Mouse (Mus musculus) WW6 (cell line): ENCODE measurements around the gene Kdm4c.
"Not testable (repeated sequence)": the region's sequence is repeated elsewhere in the genome, so short reads cannot be mapped to it uniquely, and the experiment has no call there.

Experiments used
- DNase-seq: peaks from one replicate; pipeline ENCODE4 v3.0.0-alpha.2; 2013; ENCODE audit warnings: low read depth, low spot score

Gene Kdm4c

DNA sequence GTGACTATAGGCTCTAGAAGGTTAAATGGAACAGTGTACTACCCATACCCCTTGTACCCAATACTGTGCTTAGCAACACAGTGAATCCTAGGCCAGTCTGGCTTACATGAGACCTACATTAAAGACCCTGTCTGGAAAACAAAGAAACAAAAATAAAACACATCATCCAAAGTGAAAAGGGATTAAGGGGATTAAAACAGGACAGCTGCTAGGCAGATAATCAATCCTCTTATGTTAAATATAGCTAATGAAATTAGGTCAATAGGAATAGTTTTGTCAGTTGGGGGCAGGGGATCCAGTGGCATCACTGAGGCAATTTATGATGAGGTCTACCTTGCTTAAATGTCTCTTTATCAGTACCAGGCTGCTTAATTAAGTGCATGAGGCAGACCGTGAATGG lies at the start of gene Kdm4c:
Gene Kdm4c (plus strand): TSS at position 322 of the 400 bp plus-strand sequence.
- no peak for DNase-seq

DNA sequence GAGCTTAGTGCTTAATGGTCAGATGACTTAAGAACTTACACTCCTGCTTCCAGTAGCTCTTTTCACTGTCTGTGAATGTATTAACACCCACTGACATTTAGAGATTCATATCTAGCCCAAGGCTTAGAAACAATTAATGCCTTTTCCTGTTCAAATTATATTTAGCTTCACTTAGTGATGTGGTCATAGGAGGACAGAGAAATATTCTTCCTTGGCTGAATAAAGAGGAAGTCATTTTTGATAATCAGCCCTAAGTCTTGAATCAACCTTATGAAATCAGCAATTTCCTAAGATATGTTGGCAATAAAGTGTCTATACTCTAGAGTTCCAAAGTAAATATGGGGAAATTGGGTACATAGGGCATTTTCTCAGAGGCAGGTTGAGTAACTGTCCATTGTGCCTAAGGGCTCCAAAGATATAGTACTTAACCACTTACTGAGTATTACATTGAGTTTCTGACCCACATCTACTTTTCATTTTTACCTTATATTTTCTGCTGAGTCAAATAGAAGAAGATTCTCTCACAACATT lies 41.0 kb upstream of the Kdm4c start:
- no peak for DNase-seq

DNA sequence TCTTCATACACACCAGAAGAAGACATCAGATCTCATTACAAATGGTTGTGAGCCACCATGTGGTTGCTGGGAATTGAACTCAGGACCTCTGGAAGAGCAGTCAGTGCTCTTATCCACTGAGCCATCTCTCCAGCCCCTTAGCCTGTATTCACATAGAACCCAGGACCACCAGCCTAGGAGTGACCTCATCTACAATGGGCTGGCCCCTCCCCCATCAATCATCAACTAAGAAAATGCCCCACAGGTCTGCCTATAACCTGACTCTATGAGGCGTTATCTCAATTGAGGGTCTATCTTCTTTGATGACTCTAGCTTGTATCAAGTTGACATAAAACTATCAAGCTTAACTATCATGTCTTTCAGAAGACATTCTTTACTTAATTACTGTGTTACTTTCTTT lies 20.5 kb upstream of the Kdm4c start:
- not testable (repeated sequence) for DNase-seq

DNA sequence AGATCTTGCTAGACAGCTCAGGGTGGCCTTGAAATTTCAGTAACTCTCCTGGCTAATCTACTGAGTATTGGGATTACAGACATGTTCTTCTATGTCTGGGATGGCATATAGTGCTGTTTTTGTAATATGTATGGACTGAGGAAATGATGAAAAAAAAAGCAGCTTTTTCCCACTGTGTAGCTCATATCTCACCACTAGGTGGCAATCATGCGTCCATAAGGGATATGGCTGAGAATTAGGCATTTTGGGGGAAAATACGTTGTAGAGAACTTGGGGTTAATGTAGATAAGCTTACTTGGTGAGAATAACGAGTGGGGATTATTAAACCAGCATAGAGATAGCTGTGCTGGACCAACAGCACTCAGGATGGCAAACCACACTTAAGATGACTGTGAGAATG lies 19.9 kb upstream of the Kdm4c start:
- no peak for DNase-seq

DNA sequence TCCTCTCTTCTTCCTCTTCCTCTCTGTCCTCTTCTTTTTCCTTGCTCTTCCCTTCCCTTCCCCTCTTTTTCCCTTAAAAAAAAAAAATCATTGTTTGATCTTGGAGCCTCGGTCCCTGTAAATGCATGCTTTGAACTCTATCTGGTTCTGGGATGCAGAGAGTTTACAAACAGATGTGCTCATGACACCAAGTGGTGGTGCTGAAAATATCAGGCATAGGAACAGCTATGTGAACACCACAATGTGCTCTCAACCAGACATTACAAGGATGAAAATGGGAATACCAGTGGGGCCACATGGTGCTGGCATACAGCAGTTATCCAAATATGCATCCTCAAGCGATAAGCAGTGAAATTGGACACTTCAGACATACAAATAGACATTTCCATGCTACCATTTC lies 18.1 kb upstream of the Kdm4c start:
- DNase-seq = no peak

DNA sequence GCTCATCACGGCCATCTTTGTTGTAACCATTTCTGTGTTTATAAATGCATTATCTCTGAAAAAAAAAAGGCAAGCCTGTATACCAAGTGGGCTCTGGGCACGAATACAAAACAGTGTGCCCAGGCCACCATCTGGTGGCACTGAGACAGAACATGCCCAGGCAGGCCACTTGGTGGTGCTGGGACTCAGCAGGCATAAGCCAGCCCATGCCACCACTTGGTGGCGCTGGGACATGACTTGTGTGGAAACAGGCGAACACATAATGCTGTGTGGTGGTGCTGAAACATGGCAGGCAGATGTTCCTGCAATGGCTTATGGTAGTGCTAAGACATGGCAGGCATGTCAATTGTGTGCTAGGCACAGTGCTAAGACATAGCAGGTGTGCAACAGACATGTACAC lies 11.3 kb upstream of the Kdm4c start:
- DNase-seq = no peak

DNA sequence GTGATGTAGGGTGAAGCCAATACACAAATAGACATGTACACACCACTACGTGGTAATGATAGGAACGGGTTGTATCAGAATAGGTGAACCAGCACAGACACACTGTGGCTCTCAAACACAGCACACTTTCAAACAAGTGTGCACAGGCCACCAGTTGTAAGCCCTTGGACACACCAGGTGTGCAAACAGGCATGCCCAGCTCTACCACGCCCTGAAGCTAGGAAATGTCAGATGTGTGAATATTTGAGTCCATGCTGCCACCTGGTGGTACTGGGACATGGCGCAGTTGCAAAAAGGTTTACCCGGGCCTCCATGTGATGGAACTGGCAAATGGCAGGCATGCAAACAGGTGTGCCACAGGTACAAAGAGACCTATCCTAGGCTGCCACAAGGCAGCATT lies 10.9 kb upstream of the Kdm4c start:
- peak; percentile 45 for DNase-seq

DNA sequence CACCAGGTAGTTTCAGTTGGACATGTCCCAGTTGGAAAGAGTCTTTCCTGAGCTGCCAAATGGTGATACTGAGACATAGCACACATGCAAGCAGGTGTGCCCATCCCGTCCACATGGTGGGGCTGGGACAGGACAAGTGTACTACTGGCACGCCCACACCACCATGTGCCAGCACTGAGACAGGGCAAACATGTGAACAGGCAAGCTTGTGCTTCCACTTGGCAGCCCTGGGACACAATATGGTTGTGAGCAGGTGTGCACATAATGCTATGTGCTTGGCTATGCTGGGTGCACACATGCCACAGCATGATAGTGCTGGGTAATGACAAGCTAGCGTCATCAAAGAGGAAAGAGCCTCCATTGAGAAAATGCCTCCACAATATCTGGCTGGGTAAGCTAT lies 8.8 kb upstream of the Kdm4c start:
- DNase-seq = no peak

DNA sequence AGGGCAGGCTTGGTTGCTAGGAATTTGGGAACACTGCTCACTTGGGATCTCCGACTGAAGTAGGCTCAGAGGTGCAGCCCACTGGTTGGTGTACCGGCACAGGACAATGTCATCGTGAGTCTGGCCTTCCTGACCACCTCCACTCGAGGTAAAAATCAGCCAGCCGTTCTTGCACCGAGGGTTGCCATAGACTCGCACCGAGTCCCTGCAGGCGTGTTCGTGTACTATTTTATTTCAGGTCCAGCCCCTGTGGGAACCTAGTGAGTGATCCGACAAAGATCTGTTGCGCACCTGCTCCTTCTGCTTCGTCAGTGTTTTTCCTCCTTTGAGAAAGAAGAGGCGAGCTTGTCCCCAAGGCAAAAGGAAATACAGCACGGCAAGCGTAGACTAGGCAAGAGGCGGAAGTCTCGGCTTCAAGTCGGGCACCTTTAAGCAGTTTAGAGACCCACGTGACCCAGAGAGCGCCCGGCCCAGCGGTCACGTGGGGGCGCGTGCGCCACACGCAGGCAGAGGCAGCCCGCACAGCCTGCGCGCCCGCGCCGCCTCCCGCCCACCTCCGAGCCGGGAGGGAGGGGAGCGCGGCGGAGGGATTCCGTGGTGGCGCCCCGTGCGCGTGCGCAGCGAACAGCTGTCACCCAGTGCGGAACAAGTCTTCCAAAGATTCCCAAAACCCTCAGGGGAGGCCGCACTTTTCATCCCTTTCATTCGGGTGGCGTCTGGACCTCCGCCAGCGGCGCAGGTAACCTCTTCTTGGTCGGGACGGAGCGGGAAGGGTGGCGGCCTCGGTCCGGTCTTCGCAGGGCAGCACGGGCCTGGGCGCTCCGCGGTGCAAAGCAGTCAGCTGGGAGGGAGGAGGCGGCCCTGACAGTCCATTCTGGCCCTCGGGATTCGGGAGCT lies 9.3 kb downstream of the Kdm4c start:
- DNase-seq = peak; percentile 91

DNA sequence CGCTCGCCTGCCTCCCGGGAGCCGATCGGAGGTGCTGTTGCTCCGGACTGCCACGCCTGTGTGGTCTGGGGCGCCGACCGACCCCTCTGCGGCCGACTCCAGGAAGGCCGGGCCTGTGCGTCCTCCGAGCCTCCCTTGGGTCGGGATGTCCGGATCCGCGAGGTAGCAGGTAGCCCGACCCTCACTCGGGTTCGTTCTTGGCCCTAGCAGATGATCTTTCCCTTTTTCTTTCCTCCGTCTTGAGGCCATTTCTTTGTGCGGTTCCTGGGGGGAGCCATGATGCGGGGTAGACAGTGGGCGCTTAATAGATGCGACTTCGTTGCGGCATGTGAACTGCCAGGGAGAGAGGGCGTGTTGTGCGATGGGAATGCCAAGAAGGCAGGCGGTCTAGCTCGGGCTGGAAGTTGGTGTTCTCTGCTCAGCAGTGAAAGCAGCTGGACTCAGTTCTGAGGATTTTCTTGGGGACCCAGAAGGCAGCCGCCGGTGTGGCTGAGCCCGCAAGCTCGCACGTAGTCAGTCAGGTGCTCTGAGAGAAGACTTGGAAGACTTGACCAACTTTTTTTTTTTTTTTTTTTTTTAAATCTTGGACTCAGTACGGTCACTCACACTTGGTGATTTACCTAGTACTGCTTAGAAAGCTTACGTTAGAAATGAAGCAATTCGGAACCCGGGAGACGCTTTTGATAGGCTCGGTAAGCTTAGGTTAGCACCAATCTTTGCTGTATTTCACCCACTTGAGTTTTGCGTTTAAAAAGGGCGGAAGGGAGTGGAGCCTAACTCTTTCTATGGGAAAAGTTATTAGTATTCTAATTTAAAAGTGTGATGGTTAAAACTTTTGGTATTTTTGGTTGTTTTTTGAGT lies 10.2 kb downstream of the Kdm4c start:
- DNase-seq = no peak

DNA sequence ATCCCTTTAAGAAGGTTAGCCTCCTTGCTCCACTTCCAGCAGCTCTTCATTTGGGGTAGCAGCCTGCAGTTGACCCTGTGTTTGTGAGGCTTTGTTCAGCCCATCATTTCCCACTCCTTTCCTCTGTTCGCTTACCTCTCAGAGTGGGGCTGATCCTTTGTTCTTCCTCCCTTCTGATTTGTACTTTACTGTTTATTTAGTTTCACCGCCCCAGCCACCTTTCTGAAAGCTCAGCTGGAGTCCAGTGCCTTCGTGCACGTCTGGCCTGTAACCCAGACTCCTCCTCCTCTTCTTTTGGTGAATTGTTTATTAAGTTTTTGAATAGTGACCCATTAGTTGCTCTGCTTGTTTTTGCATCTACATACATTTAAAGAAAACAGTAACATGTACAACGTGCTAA lies 15.6 kb downstream of the Kdm4c start:
- DNase-seq = no peak

DNA sequence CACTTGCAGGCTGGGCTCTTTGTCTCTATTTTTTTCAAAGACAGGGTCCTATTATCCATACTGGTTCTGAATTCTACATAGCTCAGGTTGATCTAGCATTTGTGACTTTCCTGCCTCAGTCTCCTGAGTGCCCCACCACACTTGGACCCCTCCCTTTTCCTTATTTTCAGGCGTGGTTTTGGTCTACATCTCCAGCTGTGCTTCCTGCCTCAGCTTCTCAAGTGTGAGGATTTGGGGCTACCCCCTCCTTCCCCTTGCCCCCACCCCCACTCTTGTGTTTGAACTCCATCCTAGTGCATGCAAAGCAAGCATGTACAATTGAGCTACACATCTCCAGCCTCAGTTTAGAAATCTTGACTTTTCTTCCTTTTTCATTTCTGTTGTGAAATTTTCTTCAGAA lies 16.2 kb downstream of the Kdm4c start:
- DNase-seq = no peak

DNA sequence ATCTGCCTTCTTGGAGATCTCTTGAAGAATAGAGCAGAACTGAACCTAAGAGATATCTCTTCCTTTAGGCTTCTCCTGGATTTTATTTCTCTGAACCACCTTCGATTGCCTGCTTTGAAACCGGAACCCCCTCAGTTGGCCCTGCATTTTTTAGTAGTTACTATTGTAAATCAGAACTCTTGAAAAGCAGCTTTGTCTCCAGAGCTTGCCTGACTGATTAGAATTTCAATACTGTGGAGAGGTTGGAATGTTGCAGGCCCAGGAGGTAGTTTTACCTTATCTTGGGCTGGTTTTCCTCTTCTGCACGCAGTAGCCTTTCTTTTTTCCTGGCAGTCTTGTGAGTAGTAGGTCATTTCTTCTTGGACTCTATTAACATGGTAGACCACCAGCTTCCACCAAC lies 17.0 kb downstream of the Kdm4c start:
- DNase-seq = no peak

DNA sequence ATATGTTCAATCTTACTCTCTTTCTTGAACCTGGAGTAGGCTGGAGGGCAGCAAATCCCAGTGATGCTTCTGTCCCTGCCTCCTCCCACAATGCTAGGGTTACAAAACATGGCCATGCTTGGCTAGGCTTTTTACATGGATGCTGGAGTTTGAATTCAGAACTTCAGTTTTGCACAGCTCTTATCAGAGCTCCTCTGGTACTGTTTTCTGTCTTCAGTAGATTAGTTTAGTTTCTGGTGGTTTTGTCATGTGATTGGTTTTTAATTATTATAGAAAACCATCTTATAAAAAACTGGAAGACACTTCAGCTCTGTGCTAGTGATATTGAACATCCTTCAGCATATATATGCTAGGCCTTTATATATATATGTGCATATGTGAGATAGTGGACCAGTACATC lies 19.6 kb downstream of the Kdm4c start:
- no peak for DNase-seq

DNA sequence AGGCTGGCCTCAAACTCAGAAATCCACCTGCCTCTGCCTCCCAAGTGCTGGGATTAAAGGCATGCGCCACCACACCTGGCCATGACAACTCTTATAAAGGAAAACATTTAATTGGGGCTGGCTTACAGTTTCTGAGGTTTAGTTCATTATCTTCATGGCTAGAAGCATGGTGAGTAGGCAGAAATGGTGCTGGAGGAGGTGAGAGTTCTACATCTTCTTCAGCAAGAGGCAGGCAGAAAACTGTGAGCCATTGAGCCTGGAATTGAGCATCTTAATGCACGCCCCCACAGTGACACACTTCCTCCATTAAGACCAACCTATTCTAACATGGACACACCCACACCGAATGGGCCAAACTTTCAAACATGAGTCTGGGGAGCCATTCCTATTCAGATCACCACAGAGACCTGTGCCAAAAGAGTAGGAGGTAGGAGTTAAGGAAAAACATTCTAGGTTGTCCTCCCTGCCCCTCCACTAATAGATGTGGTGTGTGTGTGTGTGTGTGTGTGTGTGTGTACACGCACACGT lies 22.2 kb downstream of the Kdm4c start:
- no peak for DNase-seq

DNA sequence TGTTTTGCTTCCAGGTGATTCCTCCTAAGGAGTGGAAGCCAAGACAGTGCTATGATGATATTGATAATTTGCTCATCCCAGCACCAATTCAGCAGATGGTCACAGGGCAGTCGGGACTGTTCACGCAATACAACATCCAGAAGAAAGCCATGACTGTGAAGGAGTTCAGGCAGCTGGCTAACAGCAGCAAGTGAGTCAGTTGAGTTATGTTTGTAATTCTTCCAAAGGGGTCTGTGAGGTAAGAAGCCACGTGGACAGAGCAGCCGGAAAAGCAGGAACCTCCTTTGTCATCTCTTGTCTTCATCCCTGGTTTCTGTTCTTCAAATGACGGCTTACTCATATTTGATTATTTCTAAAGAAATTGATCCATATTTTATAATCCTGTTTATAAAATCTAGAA lies 28.9 kb downstream of the Kdm4c start:
- DNase-seq = no peak

DNA sequence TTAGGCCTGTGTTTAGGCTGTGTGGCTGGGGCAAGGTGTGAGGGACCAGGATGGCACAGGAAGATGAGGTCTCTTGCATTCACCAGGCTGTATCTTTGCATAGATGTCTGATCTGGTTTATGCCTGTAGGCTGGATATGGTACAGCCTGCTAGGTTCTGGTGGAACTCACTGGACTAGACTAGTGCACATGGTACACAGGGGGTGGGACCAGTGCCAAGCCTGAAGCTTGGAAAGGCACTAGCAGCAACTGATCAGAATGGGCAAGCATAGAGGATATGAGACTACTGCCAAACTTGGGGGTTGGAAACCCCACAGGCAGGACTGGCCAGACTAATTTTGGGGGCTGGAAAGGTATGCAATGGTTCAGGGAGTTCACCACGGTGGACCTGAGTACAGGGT lies 35.2 kb downstream of the Kdm4c start:
- no peak for DNase-seq

DNA sequence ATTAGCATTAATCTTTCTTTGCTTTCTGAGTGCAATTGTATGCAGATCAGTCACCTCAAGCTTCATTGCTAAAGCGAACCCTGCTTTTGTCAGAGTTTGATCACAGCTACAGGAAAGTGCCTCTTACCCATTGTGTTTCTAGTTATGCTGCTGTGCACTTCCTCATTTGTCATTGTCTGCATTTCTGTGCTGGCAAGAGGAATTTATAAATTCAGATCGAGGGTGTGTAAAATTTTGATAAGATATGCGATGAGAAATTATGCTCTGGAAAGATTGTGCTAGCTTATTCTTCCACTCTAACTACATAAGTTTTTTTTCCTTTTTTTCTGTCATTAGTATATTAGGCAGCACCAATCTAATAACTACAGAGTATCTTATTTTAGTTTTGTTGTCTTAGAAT lies 37.9 kb downstream of the Kdm4c start:
- DNase-seq = no peak

DNA sequence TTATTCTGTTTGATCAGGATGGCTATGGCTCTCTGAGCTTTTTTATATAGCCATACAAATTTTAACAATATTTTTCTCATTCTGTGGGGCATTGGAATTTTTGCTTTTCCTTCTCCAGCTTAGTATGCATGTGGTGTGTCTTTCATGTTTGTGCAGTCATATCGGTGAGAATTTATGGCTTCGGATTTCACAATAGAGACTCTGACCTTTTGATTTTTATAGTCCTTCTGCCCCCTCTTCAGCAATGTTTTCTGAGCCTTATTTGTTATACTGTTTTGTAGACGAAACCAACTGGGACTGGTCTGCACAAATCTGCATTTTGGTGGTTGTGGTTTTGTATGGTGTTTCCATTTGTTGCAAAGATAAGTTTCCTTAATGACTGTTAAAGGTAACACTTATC lies 45.6 kb downstream of the Kdm4c start:
- DNase-seq = no peak

DNA sequence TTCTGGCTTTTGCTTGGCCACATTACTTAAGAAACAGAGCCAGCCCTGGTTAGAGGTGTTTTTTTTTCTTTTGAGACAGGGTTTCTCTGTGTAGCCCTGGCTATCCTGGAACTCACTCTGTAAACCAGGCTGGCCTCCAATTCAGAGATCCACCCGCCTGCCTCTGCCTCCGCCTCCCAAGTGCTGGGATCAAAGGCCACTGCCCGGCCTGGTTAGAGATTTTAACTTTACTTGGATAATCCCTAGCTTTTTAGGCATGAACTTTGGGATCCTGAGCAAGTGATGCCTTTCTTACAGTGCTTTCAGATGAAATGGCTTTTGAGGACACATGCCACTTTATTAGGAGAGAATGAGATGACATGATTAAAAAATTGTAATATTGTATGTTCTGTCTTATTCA lies 52.4 kb downstream of the Kdm4c start:
- DNase-seq = no peak

DNA sequence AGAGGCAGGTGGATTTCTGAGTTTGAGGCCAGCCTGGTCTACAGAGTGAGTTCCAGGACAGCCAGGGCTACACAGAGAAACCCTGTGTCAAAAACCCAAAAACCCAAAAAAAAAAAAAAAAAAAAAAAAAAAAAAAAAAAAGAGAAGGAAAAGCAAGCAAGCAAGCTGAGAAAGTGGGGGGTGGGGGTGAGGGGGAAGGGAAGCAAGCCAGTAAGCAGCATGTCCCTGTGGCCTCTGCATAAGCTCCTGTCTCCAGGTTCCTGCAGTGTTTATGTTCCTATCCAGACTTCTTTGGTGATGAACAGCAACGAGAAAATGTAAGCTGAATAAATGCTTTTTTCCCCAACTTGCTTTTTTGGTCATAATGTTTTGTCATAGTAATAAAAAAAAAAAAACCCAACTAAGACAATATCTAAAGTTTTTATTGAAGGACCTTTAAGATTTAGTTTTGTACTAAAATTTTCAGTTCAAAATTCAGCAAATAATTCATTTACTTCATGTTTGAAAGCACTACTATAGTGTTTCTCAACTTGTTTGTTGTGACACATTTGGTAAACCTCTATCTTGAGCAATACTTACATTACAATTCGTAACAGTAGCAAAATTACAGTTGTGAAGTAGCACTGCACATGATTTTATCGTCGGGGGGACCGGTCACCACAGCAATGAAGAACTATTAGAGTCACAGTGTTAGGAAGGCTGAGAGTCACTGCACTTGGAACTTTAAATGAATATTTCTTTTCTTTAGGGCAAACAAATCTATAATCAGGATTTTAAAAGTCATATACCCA lies 63.2 kb downstream of the Kdm4c start:
- no peak for DNase-seq

DNA sequence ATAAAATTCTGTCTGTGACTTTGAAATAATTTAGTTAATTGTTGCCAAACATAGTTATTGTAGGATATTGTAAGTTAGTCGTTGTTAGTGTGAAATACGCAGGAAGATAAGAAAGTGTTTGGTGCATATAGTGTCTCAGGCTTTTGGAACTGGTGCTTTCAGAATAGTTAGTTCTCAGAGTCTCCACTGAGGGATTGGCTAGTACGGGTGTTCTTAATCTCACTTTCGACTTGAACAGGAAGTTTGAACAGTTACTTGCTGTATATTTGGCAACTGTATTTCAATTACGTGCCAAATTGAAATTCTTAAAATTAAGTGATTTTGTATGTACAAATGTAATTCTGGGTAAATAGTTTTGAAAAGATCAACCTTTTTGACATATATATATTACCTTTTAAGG lies 68.8 kb downstream of the Kdm4c start:
- no peak for DNase-seq
